Mouse (Mus musculus) bone marrow macrophage, adult 2 months (primary cell): ENCODE measurements at regions not wholly inside any gene's neighbourhood (a gene's known extent, or its start where the extent isn't known, plus 50 kb on each side); places are given as distances from the start of the nearest gene placed in this dataset.

Source experiments
- CTCF ChIP-seq: IDR thresholded peaks from 2 replicates; pipeline ENCODE4 v1.5.1; 2012; ENCODE audit warnings: low read depth, mild to moderate bottlenecking, low read length, moderate library complexity
- POLR2A ChIP-seq: IDR thresholded peaks from 2 replicates; pipeline ENCODE4 v1.6.1; 2012; ENCODE audit warnings: mild to moderate bottlenecking, low read depth, low read length, borderline replicate concordance

- TF ChIP-seq CTCF: peak; percentile 34
- TF ChIP-seq POLR2A: no peak
Observed at GRCm38 (mm10) chr8:11071162-11071561, 62.9 kb upstream of the Irs2 start.
